Mouse (Mus musculus) cerebellum, adult 9-11 months (tissue): ENCODE measurements at regions not wholly inside any gene's neighbourhood (a gene's known extent, or its start where the extent isn't known, plus 50 kb on each side); places are given as distances from the start of the nearest gene placed in this dataset.
A peak's percentile ranks its signal among the peaks of the same experiment; 100 is the strongest.

Experiments used
- DNase-seq: peaks from one replicate; pipeline ENCODE4 v3.0.0; 2022

DNA sequence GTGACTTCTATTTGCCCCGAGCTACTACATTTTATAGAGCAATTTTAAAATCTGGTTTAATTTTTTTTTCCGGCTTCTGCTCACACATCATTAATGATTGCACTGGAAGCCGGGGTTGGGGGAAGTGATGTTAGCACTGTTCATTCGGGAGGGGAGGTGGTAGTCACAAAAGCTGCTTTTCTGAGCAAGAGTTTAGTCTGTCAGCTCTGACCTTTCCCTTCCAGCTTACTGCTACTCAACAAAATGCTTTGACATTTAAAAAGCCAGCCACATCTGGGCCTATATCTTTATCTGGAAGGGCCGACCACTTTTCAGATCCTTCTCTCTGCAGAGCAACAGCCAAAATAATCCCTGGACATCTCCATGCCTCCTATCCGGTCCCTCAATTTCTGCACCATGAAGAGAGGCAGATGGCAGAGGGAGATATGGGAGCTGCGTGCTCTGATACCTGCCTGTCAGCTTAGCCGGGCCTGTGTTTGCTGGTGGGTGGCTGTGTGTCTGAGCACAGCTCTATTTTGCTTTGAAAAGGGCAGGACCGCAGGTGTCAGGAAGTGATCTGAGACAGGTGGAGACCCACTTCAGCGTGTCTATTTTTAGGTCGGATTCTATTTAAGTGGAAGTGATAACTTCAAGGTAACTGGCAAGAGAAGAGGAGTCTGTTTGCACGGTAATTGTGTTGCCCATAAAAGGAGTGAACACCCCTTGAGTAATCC, 63.1 kb downstream of the Kcnf1 start:
- no peak for DNase-seq

DNA sequence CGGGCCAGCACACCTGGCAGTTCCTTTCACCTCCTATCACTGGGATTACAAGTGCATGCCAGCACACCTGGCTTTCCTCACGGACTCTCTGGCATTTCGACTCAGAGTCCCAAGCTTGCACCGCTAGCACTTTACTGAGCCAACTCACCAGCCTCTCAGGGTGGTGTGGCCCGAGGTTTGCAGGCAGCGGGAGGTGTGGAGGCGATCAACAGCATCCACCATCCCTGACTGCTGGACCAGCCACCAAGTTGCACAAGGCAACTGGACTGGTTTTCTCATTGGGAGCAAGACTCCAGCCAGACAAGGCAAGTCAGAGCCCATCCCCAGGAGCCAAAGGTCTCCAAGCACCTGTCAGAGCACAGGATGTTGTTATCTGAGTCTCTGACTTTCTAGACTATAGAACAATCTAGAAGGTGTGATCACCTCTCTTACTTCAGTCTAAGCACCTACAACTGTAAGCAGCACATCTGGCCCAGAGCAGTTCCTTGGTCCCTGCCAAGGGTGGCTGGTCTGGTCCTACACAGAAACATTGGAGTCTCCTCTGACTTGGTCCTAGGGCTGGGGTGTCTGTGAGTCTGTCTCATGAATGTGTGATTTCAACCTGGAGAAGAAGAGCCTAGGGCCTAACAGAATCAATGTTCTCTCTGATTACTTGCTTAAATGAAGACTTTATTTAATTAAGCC, 63.8 kb downstream of the Kcnf1 start:
- DNase-seq: no peak

- DNase-seq: no peak
These were observed 70.5 kb downstream of the Kcnf1 start for GRCm38 (mm10) chr12:17106220-17106619.

- no peak for DNase-seq
These were observed 71.5 kb downstream of the Kcnf1 start for GRCm38 (mm10) chr12:17105057-17105712.

DNA sequence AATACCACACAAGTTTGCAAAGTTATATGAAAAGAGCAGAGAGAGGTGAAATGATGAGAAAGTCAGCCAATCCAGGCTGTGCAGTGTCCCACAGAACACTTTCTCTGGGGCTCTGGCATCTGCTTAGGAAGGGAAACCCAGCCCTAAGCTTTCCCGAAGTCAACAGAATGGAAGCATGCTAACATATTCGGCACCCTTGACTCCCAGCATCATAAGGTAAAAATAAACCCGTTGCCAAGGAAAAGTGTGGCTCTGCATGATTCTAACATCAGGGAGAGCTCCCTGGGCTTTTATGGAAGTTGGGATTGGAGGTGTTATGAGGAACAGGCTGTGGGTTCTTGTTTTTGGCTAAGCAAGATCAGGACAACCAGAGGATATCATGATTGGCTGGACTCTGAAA, 74.8 kb downstream of the Kcnf1 start:
- no peak for DNase-seq

GRCm38 (mm10) chr12:17097800-17098271, 78.9 kb downstream of the Kcnf1 start:
- no peak for DNase-seq

- no peak for DNase-seq
These were observed 81.9 kb downstream of the Kcnf1 start for GRCm38 (mm10) chr12:17094758-17095157.

DNA sequence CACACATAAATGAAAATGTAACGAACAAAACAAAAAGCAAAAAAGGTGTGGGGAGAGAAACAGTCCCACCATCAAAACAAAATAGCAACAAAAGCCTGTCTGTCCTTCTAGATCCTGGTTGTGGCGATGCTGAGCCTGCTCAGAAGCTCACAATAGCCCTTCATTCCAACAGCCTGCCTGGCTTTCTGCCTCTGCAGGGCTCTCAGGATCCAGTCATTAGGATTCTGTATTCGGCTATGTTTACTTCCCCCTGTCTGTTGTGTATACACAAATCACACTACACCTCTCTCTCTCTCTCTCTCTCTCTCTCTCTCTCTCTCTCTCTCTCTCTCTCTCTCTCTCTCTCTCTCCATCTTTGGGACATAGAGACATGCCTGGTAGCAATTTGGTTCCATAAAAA, 82.2 kb upstream of the 2410004P03Rik start:
- DNase-seq: no peak

GRCm38 (mm10) chr12:17091058-17091457, 79.5 kb upstream of the 2410004P03Rik start:
- DNase-seq: no peak

DNA sequence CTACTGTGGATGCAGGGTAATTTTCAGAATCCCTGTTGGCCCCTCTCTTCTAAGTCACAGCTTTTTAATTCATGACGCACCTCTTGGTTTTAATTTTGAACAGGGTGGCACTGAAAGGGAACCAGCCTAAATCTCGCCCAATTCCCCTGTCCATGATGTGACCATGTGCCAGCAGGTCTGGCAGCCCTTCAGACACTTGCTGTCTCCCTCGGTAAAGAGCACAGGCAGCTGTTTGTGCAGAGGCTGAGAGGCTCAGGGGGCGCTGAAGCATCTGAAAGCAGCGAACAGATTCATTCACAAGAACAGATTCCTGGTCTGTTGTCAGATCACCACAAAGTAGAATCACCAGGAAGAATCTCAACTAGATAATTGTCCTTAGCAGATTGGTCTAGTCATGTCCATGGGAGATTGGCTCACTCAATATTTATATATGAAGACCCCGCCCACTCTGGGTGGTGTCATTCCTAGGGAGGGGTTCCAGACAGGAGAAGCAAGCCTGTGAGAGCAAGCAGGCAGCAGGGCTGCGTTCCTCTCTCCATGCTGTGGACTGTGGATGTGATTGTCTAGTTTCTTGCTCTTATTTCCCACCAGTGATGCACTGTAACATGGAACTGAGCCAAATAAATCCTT, 78.3 kb upstream of the 2410004P03Rik start:
- DNase-seq: no peak

DNA sequence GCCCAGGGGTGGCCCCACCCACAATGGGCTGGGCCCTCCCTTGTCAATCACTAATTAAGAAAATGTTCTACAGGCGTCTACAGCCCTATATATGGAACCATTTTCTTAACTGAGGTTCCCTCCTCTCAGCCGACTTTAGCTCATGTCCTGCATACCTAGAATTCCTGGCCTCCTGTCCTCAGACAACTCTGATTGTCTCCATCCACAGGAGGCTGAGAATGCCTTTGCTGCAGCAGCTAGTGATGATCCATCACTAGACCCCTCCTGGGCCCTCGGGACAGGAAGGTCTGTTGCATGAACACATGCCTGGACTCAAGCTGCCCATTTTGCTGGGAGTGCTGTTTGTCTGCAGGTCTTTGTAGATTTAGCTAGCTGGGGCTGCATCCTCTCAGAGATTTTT, 75.9 kb upstream of the 2410004P03Rik start:
- DNase-seq: no peak

DNA sequence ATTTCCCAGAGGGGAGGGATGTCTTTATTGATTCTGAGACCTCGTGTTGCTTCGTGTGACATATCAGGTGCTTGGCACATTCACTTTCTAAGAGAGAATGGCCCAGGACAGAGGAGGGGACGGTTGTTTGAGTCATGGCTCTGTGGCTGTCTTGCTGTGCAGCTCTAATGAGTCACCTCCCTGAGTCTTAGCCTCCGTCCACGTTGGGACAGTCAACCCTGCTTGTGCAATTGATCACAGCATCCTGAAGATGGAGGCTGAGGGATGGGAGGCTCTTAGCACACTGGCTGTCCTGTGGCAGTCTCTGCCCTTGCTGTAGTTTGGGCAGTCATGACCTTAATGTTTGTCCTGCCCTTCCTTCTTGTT, 73.7 kb upstream of the 2410004P03Rik start:
- DNase-seq: no peak

DNA sequence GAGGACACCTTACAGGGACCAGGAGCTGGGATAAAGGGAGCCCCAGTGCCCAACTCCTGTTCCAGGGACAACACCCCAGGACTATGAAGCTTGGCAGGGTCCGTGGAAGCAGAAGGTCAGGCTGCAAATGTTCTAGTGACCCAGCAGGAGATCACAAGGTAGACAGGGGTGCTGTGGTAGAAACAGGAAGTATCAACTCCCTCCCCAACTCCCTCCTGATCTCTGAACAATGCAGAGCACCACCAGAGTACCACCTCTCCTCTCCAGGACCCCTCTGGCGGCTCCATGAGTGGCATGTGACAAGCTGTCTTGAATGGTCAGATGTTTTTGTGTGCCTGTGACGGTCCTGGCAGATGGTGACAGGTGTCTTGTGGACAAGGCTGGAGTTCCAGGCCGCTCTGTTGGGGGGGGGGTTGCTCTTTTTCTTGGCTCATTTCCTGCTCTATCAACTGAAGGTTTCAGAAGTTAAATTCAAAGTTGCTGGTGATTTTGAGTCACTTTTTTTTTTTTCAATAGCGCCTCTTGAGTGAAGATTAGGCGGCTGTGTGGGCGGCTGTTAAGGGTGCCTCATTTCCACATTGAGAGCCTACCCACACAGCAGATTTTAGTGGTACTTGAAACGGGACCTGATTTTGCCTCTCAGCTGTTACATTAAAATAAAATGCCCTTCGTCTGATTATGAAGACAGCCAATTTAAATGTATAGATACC, 73.1 kb upstream of the 2410004P03Rik start:
- DNase-seq: no peak

DNA sequence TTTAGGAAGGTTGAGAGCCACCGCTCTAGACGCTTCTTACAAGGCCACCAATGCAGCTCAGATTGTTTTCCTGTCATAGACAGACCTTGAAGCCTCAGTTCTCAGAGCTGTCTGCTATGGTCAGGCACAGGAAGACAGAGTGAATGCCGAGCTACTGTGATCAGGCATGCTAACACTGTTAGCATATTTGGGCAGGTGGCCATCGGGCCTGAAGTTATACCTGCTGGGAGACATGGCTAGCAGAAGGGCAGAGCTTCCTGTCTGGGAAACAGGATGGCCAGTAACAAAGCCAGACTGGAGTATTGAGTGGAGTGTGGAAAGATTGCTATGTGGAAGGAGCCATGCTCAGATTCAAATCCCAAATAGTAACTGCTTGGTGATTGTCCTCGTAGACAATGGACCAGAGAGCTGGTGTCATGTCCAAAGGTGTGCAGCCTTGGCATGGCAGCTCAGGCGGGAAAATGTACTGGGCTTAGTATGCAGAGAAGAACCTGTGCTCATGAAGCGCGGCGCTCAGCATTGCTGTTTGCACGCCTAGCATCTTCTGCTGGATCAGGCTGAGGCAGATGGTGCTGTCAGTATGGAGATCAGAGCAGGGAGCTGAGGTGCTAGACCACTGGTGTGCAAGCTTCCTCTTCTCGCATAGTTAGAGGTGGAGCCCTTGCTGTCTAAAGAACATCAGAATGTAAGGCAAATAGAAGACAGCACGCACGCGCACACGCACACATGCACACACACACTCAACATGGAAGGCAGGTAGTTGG, 60.3 kb upstream of the 2410004P03Rik start:
- peak; percentile 9 for DNase-seq

- no peak for DNase-seq
These were observed 58.3 kb upstream of the 2410004P03Rik start for GRCm38 (mm10) chr12:17069808-17070207.

DNA sequence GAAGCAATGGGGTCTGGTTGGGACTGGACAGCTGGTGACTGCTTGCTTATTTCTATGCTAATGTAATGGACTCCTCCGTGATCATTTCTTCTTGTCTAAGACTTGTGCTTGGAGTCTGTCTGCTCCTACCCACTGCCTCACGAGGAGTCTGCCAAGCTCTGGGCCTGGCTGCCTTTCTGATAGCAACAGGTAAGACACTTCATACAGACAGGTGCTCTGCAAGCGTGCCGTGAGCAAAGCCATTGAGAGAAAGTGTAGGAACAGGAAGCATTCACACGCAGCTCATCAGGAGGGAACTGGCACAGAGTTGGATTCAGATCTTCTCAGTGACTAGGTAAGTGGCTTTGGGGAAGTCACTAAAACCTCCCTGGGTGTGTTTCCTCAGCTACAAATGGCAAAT, 57.6 kb upstream of the 2410004P03Rik start:
- DNase-seq: no peak

DNA sequence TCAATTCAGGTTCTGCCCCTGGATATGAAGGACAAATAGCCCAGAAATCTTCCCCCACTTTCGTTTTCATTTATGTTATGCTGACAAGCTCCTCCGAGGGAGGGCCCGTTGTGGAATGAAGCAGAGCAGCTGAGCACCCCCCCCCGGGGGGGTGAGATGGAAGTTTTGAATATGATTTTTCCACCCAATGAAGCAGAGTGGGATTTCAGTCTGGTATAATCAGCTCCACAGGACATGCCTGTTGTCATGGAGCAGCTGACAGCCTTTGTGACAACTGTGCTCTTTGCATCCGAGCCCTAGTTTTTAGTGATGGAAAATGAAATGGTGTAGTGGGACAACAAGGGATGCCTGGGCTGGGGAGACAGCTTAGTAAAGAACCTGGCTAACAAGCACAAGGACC, 52.4 kb upstream of the 2410004P03Rik start:
- no peak for DNase-seq
